Mouse (Mus musculus) kidney, adult 2 months (tissue): ENCODE measurements around the gene Fbrs. TPM values are rescaled to one million over a fixed set of nuclear protein-coding genes. Genes with fewer than 3 reads are reported as not detected.
"Not testable (repeated sequence)": the region's sequence is repeated elsewhere in the genome, so short reads cannot be mapped to it uniquely, and the experiment has no call there.

ENCODE experiments used
- DNase-seq: peaks from one replicate; pipeline ENCODE4 v3.0.0; 2021
- H3K27ac ChIP-seq: fragments of 200-500 bp; 2 replicates; pipeline ENCODE4 v1.5.1; 2012; ENCODE audit warnings: low read depth, low read length, control low read depth, inconsistent platforms; ENCODE audit not compliant: insufficient read depth
- H3K27me3 ChIP-seq: fragments of 200-500 bp; replicated peaks from 2 replicates; pipeline ENCODE4 v1.6.1; 2012; ENCODE audit warnings: mild to moderate bottlenecking, moderate library complexity, low read length, inconsistent platforms; ENCODE audit not compliant: control insufficient read depth, insufficient read depth
- H3K36me3 ChIP-seq: fragments of 200-500 bp; 2 replicates; pipeline ENCODE4 v1.6.1; 2012; ENCODE audit warnings: mild to moderate bottlenecking, moderate library complexity, low read length, inconsistent platforms; ENCODE audit not compliant: control insufficient read depth, insufficient read depth
- H3K4me1 ChIP-seq: fragments of 200-500 bp; 2 replicates; pipeline ENCODE4 v1.6.1; 2011; ENCODE audit warnings: low read length; ENCODE audit not compliant: control insufficient read depth, insufficient read depth
- H3K4me3 ChIP-seq: fragments of 200-500 bp; 2 replicates; pipeline ENCODE4 v1.5.1; 2011; ENCODE audit warnings: mild to moderate bottlenecking, low read depth, low read length, control low read depth; ENCODE audit not compliant: insufficient read depth
- CTCF ChIP-seq: fragments of 200-500 bp; conservative IDR thresholded peaks from 2 replicates; pipeline ENCODE4 v1.5.1; 2011; ENCODE audit warnings: low read depth, mild to moderate bottlenecking, control low read depth, low read length, moderate library complexity, mixed read lengths; ENCODE audit not compliant: insufficient read depth, insufficient read length
- POLR2A ChIP-seq: fragments of 200-500 bp; IDR thresholded peaks from one replicate; pipeline ENCODE4 v1.6.1; 2011; ENCODE audit warnings: low read depth, low read length, control low read depth
- WGBS: fragments of 180-500 bp; shearing (Covaris S2); methylation state at CpG from one replicate; pipeline ENCODE4 v1.1.7; 2018; 5-methylcytosine and 5-hydroxymethylcytosine counted together
- polyA plus RNA-seq: library from polyadenylated mRNA; depleted of rRNA; stranded (reverse); fragments of >200 nt; gene quantifications from 2 replicates; pipeline ENCODE4 v1.2.3, GENCODE M21; 2012

Fbrs gene
- polyA plus RNA-seq, 1 experiment = 23.7 TPM

DNA sequence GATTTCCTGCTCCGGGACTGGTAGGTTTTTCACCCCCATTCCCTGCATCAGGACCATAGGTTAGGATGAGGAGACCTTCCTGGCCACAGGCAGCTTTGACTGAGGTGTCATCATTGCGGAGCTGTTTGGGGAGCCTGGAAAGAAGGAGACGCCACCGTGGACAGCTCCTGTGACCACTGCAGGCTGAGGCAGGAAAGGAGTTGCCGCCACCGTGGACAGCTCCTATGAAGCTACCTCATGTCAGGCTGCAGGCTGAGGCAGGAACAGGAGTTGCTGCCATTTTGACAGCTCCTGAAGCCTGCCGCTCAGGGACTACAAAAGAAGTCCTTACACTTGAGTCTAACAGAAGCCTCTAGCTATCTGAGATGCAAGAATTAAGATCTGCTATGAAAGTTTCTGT lies 24.1 kb upstream of the Fbrs start:
- WGBS = 93% methylated on average over 7 of the region's 7 CpGs

DNA sequence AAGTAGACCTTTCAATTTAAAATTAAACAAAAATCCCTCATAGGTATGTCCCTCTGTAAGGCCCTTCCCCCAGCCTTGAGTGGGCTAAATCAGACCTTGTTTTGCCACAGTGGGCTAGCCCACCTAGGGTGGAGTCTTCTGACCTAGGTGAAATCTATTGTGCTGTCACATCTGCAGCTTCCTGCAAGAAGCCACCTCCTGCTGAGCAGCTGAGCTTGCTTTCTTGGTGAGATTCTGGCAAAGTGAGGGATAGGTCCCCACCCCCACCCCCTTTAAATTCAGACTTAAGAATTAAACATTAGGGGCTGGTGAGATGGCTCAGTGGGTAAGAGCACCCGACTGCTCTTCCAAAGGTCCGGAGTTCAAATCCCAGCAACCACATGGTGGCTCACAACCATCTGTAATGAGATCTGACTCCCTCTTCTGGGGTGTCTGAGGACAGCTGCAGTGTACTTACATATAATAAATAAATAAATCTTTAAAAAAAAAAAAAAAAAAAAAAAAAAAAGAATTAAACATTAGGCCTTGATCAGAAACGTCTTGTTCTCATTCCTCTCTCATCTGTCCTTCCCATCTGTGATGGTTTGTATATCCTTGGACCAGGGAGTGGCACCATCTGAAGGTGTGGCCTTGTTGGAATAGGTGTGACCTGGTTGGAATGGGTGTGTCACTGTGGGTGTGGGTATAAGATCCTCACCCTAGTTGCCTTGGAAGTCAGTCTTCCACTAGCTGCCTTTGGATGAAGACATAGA lies 20.5 kb upstream of the Fbrs start:
- not testable (repeated sequence) for H3K4me1 ChIP-seq, H3K27ac ChIP-seq, DNase-seq, H3K36me3 ChIP-seq, H3K4me3 ChIP-seq, H3K27me3 ChIP-seq
- whole genome bisulfite sequencing = 80% methylated on average over 3 of the region's 3 CpGs

More for the DNA sequence above, 24.1 kb upstream of the Fbrs start:
- DNase-seq = no peak
- Histone ChIP-seq H3K36me3 (no peaks in the 10 kb centered on the region; the same call in 1 of the 2 replicates), H3K27ac (no peak overlapping the region), H3K27me3 (no peaks in the 10 kb centered on the region), H3K4me3 (no peak overlapping the region), H3K4me1 (peaks cover 3% of the 10 kb centered on the region; the same call in 1 of the 2 replicates)
- no peak for TF ChIP-seq POLR2A
- TF ChIP-seq CTCF = no peak

DNA sequence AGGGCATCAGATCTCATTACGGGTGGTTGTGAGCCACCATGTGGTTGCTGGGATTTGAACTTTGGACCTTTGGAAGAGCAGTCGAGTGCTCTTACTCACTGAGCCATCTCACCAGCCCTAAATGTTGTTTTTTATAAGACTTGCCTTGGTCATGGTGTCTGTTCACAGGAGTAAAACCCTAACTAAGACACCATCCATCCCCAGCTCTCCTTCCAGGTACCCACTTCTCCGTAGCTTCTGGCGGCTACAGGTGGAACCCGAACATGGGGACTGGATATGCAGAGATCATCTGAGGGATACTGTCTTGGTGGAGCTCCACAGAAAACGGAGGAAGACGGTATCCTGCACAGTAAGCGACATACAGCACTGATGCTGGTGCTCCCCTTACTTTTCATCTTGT lies 19.7 kb upstream of the Fbrs start, which contains the start of gene Prr14:
Gene Prr14, plus strand, starts transcription at position 301 of the 400 bp plus-strand sequence.
- not testable (repeated sequence) for H3K4me1 ChIP-seq, H3K27ac ChIP-seq, H3K4me3 ChIP-seq, H3K27me3 ChIP-seq, H3K36me3 ChIP-seq, DNase-seq
- 91% methylated on average over 8 of the region's 8 CpGs for WGBS

DNA sequence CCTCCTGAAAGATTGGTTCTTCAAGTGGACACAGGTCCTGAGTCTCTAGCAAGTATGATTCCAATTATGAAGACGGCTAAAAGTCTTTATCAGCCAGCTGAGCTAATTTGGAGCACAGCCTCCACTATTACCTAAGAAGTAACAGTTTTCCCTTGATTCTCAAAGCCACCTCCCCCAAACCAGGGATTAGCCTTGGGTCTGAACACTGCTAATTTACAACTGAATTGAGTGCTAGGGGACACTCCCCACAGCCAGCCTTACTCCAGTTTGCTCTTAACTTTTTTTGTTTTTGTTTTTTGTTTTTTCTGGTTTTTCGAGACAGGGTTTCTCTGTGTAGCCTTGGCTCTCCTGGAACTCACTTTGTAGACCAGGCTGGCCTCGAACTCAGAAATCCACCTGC lies 13.8 kb upstream of the Fbrs start:
- Histone ChIP-seq H3K4me1 (peaks cover 5% of the 10 kb centered on the region; the same call in 1 of the 2 replicates), H3K27ac (no peak overlapping the region), H3K27me3 (no peaks in the 10 kb centered on the region), H3K4me3 (no peak overlapping the region), H3K36me3 (peaks cover 2% of the 10 kb centered on the region; the same call in 1 of the 2 replicates)
- no peak for DNase-seq
- 94% methylated on average over 3 of the region's 3 CpGs for WGBS
- TF ChIP-seq CTCF (no peak), POLR2A (no peak)

DNA sequence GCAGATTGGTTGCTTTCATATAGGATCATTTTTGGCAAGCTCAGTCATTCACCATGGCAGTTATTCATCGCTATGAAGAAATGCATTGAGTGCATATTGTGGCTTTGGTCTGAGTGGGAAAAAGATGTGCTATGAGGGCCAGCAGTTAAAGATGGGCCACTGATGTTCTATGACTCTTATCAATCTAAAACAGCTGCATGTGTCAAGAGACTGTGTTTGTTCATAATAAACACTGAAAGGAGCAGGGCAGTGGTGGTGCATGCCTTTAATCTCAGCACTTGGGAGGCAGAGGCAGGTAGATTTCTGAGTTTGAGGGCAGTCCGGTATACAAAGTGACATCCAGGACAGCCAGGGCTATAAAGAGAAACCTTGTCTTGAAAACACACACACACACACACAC lies 13.3 kb upstream of the Fbrs start:
- not testable (repeated sequence) for H3K36me3 ChIP-seq, H3K27me3 ChIP-seq, H3K4me3 ChIP-seq, H3K27ac ChIP-seq, DNase-seq, H3K4me1 ChIP-seq
- WGBS = 96% methylated on average over 2 of the region's 2 CpGs

DNA sequence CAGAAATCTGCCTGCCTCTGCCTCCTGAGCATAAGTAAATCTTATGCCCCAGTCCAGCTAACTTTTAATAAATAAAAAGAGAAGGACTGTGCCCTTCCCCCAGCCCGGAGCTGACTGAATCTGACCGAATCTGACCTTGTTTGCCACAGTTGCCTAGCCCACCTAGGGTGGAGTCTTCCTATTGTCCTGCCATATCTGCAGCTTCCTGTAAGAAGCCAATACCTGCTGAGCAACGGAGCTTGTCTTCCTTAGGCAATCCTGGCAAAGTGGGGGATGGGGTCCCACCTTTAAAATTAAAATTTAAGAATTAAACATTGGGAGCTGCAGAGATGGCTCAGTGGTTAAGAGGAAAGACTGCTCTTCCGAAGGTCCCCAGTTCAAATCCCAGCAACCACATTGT lies 12.4 kb upstream of the Fbrs start:
- peaks cover 5% of the 10 kb centered on the region; the same call in 1 of the 2 replicates for H3K4me1 ChIP-seq
- WGBS = 83% methylated on average over 4 of the region's 4 CpGs
- H3K36me3 ChIP-seq = peaks cover 2% of the 10 kb centered on the region; the same call in 1 of the 2 replicates
- no peak overlapping the region for H3K4me3 ChIP-seq
- no peak for DNase-seq
- H3K27ac ChIP-seq = no peak overlapping the region
- TF ChIP-seq CTCF = no peak
- H3K27me3 ChIP-seq = no peaks in the 10 kb centered on the region

DNA sequence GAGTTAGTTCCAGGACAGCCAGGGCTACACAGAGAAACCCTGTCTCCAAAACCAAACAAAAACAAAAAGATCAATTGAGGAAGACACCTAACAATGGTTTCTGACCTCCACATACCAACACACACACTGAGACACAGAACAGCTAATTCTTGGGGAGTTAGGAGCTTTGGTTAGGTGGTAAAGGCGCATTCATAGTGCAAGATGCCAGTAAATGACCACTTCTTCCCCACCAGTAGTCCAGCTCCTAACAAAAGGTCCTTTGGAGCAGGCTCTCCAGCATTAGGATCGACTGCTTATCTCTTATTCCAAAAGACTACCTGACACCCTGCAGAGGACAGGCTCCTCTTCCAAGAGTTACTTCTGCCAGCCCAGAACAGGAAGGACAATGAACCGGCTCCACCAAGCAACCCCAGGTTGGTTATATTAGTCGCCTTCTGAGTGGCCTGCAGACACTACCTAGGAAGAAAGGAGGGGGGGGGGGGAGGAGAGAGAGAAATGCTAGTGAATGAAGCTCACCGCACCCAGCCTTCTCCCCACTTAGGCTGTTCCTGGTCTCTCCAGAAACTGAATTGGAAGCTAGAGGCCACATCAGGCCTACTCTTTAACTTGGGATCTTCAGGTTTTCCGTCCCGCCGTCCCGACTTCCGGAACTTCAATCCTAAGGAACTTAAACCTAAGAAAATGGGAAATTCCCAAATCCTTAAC lies 8.8 kb upstream of the Fbrs start:
- H3K36me3 ChIP-seq = peaks cover 2% of the 10 kb centered on the region
- H3K4me3 ChIP-seq = peak overlapping the region; percentile 82
- DNase-seq = no peak
- H3K4me1 ChIP-seq = peaks cover 10% of the 10 kb centered on the region; the same call in 1 of the 2 replicates
- no peaks in the 10 kb centered on the region for H3K27me3 ChIP-seq
- H3K27ac ChIP-seq = peak overlapping the region; percentile 94
- no peak for TF ChIP-seq POLR2A
- TF ChIP-seq CTCF = no peak
- WGBS = 7% methylated on average over 10 of the region's 10 CpGs
